Mouse (Mus musculus) mouse trophoblast stem cell (cell line): ENCODE data around the gene Acad10.
"Not testable (repeated sequence)": the region's sequence is repeated elsewhere in the genome, so short reads cannot be mapped to it uniquely, and the experiment has no call there.

Experiments used
- in situ Hi-C, 2 experiments: fragments of 300-500 bp; cut with MseI, MboI; formaldehyde crosslinking; loops; 2 replicates in 1 of 2; 3 replicates in 1 of 2; pipeline ENCODE4 v1.15.1; 2025

Gene Acad10

GRCm38 (mm10) chr5:121657656-121658055 is 2.7 kb downstream of the Acad10 start:
- in situ Hi-C loops = not testable (repeated sequence)

- in situ Hi-C loops = not testable (repeated sequence)
Observed at GRCm38 (mm10) chr5:121656866-121657265, 3.4 kb downstream of the Acad10 start.

- in situ Hi-C loops = no loop called here
Observed at GRCm38 (mm10) chr5:121654526-121654925, 5.8 kb downstream of the Acad10 start.

- in situ Hi-C loops = no loop called here
Observed at GRCm38 (mm10) chr5:121649134-121649533, 11.2 kb downstream of the Acad10 start.

- in situ Hi-C loops = no loop called here
Observed at GRCm38 (mm10) chr5:121639601-121640000, 20.7 kb downstream of the Acad10 start.

GRCm38 (mm10) chr5:121637296-121637695 is 23.0 kb downstream of the Acad10 start:
- in situ Hi-C loops = no loop called here

- in situ Hi-C loops = no loop called here
Observed at GRCm38 (mm10) chr5:121634668-121635067, 25.6 kb downstream of the Acad10 start.

- in situ Hi-C loops = no loop called here
Observed at GRCm38 (mm10) chr5:121632804-121633203, 27.5 kb downstream of the Acad10 start.

GRCm38 (mm10) chr5:121631106-121631647 is 29.1 kb downstream of the Acad10 start:
- in situ Hi-C loops = not testable (repeated sequence)

GRCm38 (mm10) chr5:121627871-121628270 is 32.4 kb downstream of the Acad10 start:
- in situ Hi-C loops = no loop called here

- in situ Hi-C loops = no loop called here
Observed at GRCm38 (mm10) chr5:121623241-121623640, 37.1 kb downstream of the Acad10 start.

GRCm38 (mm10) chr5:121621102-121621501 is 39.2 kb downstream of the Acad10 start:
- in situ Hi-C loops = no loop called here

GRCm38 (mm10) chr5:121618592-121619513 is 41.5 kb downstream of the Acad10 start, which contains the start of gene Acad12:
Acad12 (minus strand) TSS chr5:121618938.
- in situ Hi-C loops = loop anchor here in 1 of 2 experiments (5.0 kb wide), 1 partner anchor 58 kb away; no protein-coding TSS in a partner anchor

- in situ Hi-C loops = loop anchor here in 1 of 2 experiments (5.0 kb wide), 1 partner anchor 62 kb away; no protein-coding TSS in a partner anchor
Observed at GRCm38 (mm10) chr5:121614921-121615320, 45.4 kb downstream of the Acad10 start.

- in situ Hi-C loops = no loop called here
Observed at GRCm38 (mm10) chr5:121612036-121612435, 48.3 kb downstream of the Acad10 start.

GRCm38 (mm10) chr5:121609556-121610135 is 50.7 kb downstream of the Acad10 start:
- in situ Hi-C loops = not testable (repeated sequence)

- in situ Hi-C loops = no loop called here
Observed at GRCm38 (mm10) chr5:121606151-121606550, 54.2 kb downstream of the Acad10 start.

- in situ Hi-C loops = loop anchor here in 1 of 2 experiments (5.0 kb wide), 1 partner anchor 37 kb away; no protein-coding TSS in a partner anchor
Observed at GRCm38 (mm10) chr5:121603815-121604214, 56.5 kb downstream of the Acad10 start.

- in situ Hi-C loops = loop anchor here in 1 of 2 experiments (5.0 kb wide), 1 partner anchor 34 kb away; no protein-coding TSS in a partner anchor
Observed at GRCm38 (mm10) chr5:121601547-121602299, 58.6 kb downstream of the Acad10 start.

GRCm38 (mm10) chr5:121598871-121599610 is 61.3 kb downstream of the Acad10 start:
- in situ Hi-C loops = no loop called here
